Mouse (Mus musculus) lung, embryonic 14.5 days (tissue): ENCODE data around the gene H2-Ab1. TPM values are rescaled to one million over a fixed set of nuclear protein-coding genes. Genes with fewer than 3 reads are reported as not detected.
A peak's percentile ranks its signal among the peaks of the same experiment; 100 is the strongest.

Source experiments
- ATAC-seq: fragments of 200-750 bp; cut with Nextera tagmentation; 2 replicates; pipeline ENCODE4 v1.8.0; 2017; ENCODE audit warnings: mild to moderate bottlenecking, moderate TSS enrichment, moderate library complexity; ENCODE audit not compliant: insufficient read depth
- DNase-seq: peaks from one replicate; pipeline ENCODE4 v3.0.0-alpha.2; 2015
- H3K27ac ChIP-seq: fragments of 300-500 bp; sonication (generic); 2 replicates; pipeline ENCODE4 v1.5.1; 2014; ENCODE audit warnings: low read depth, mild to moderate bottlenecking, moderate library complexity
- H3K27me3 ChIP-seq: fragments of 300-500 bp; sonication (generic); 2 replicates; pipeline ENCODE4 v1.6.1; 2014; ENCODE audit warnings: low read length, control low read depth; ENCODE audit not compliant: insufficient read depth
- H3K36me3 ChIP-seq: fragments of 300-500 bp; sonication (generic); 2 replicates; pipeline ENCODE4 v1.6.1; 2014; ENCODE audit warnings: control low read depth; ENCODE audit not compliant: insufficient read depth
- H3K4me1 ChIP-seq: fragments of 300-500 bp; sonication (generic); 2 replicates; pipeline ENCODE4 v1.6.1; 2014; ENCODE audit warnings: antibody characterized with exemption, control low read depth; ENCODE audit not compliant: insufficient read depth
- H3K4me2 ChIP-seq: fragments of 300-500 bp; sonication (generic); 2 replicates; pipeline ENCODE4 v1.6.1; 2014; ENCODE audit warnings: mild to moderate bottlenecking
- H3K4me3 ChIP-seq: fragments of 300-500 bp; sonication (generic); 2 replicates; pipeline ENCODE4 v1.5.1; 2014; ENCODE audit warnings: low read depth, low read length
- H3K9ac ChIP-seq: fragments of 300-500 bp; sonication (generic); 2 replicates; pipeline ENCODE4 v1.6.1; 2014
- H3K9me3 ChIP-seq: fragments of 300-500 bp; sonication (generic); 2 replicates; pipeline ENCODE4 v1.6.1; 2016; ENCODE audit warnings: low read depth, low read length, control low read depth
- CTCF ChIP-seq: IDR thresholded peaks from 2 replicates; pipeline ENCODE4 v1.5.1; 2016; ENCODE audit warnings: antibody characterized with exemption, low read depth
- WGBS: fragments of 180-500 bp; shearing (Covaris S2); extraction: QIAGEN DNeasy Blood & Tissue Kit; methylation state at CpG from one replicate; pipeline ENCODE4 v1.1.7; 2014; 5-methylcytosine and 5-hydroxymethylcytosine counted together
- polyA plus RNA-seq: library from polyadenylated mRNA; unstranded; fragments of >200 nt; fragmentation: Nextera tagmentation; extraction: Ambion mirVana; gene quantifications from 2 replicates; pipeline ENCODE4 v1.2.1, GENCODE M21; 2014

The H2-Ab1 gene
- polyA plus RNA-seq = 2.6 and 2.8 TPM in 2 replicates

DNA sequence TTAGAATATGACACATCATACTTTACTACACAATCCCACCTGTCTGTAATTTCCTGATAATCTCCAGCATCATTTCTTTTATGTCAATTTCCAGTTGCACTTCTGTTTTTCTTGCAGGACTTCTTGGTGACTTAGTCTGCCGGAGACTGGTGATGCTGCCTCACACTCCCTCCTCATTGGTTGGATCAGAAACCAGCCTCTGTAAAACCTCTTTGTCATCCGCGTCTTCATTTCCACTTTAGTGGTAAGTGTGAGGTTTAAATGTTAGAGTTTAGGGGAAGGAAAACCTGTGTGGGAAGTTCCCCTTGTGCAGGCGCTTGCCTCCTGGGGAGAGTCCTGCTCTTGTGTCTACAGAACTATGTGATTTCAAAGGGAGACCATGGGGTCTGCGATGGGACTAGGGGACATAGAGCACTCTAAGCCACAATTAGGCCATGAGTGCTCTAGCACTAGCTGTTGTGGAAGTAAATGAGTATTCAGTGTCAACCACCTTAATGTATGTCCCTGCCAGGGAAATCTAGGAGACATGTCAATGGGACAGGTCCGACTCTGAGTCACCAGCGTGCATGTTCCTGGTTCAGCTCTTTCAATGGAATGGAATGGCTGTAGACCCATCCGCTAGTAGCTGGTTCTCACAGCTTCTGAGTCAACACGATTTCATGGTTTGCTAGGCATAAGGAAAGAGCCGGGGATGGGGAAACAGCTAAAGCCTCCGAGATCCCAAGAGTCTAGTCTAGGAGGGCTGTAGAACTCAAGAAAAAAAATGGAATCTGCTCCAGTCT, at the start of gene H2-Ab1:
H2-Ab1 (plus strand) TSS at position 96 of the 782 bp plus-strand sequence.
- DNase-seq (peak; percentile 76), ATAC-seq (no peak)
- Histone ChIP-seq H3K4me3 (no peak within 1 kb of the TSS), H3K9me3 (no peaks in the 10 kb centered on the region), H3K9ac (no peak within 1 kb of the TSS), H3K4me2 (no peak within 1 kb of the TSS), H3K27me3 (peaks cover 6% of the 10 kb centered on the region; the same call in 1 of the 2 replicates), H3K27ac (no peak within 1 kb of the TSS), H3K36me3 (no peaks in the 10 kb centered on the region), H3K4me1 (no peaks in the 10 kb centered on the region)
- 72% methylated on average over 11 of the region's 11 CpGs for WGBS
- no peak for TF ChIP-seq CTCF

GRCm38 (mm10) chr17:34207866-34208265, 49.6 kb upstream of the H2-Ab1 start:
- no peak overlapping the region for H3K4me2 ChIP-seq
- H3K9me3 ChIP-seq = no peaks in the 10 kb centered on the region
- WGBS = 96% methylated on average over 9 of the region's 9 CpGs
- no peaks in the 10 kb centered on the region for H3K36me3 ChIP-seq
- no peaks in the 10 kb centered on the region for H3K4me1 ChIP-seq
- no peak for TF ChIP-seq CTCF
- H3K4me3 ChIP-seq = no peak overlapping the region
- DNase-seq = no peak
- H3K9ac ChIP-seq = no peak overlapping the region
- no peak for ATAC-seq
- H3K27me3 ChIP-seq = peaks cover 37% of the 10 kb centered on the region
- H3K27ac ChIP-seq = no peak overlapping the region

DNA sequence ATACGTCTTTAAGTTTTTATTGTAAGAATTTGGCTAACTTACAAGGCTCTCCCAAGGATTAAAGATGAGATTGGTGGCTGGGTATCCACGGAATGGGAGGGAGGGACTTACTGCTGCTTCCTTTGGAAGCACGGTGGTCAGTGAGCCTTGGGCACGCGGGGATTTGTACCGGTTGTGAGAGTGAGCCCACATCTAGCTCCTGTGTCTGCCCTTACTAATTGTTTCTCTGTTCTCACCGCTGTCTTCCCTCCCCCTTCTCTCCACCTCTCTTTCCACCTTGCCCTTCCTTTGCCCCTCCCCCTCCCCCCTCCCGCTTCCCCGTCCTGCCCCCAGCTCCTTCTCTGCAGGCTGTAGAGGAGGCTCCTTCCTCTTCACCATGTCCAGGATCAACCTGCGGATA, 49.1 kb upstream of the H2-Ab1 start:
- Histone ChIP-seq H3K4me1 (no peaks in the 10 kb centered on the region), H3K9ac (no peak overlapping the region), H3K9me3 (no peaks in the 10 kb centered on the region), H3K36me3 (no peaks in the 10 kb centered on the region), H3K27me3 (peaks cover 43% of the 10 kb centered on the region), H3K4me2 (no peak overlapping the region), H3K4me3 (no peak overlapping the region), H3K27ac (no peak overlapping the region)
- TF ChIP-seq CTCF = no peak
- ATAC-seq (no peak), DNase-seq (no peak)
- 23% methylated on average over 10 of the region's 10 CpGs for WGBS

- H3K27me3 ChIP-seq = peaks cover 53% of the 10 kb centered on the region
- H3K4me1 ChIP-seq = no peaks in the 10 kb centered on the region
- 44% methylated on average over 3 of the region's 3 CpGs for WGBS
- no peaks in the 10 kb centered on the region for H3K9me3 ChIP-seq
- H3K9ac ChIP-seq = no peak overlapping the region
- H3K27ac ChIP-seq = no peak overlapping the region
- DNase-seq (no peak), ATAC-seq (no peak)
- no peak overlapping the region for H3K4me3 ChIP-seq
- TF ChIP-seq CTCF = peak; percentile 42
- H3K36me3 ChIP-seq = no peaks in the 10 kb centered on the region
- no peak overlapping the region for H3K4me2 ChIP-seq
Observed at GRCm38 (mm10) chr17:34209680-34210079, 47.8 kb upstream of the H2-Ab1 start.

GRCm38 (mm10) chr17:34210599-34210998, 46.9 kb upstream of the H2-Ab1 start:
- Histone ChIP-seq H3K4me3 (no peak overlapping the region), H3K36me3 (no peaks in the 10 kb centered on the region), H3K27me3 (peaks cover 49% of the 10 kb centered on the region), H3K9ac (no peak overlapping the region), H3K4me2 (no peak overlapping the region), H3K9me3 (no peaks in the 10 kb centered on the region), H3K27ac (no peak overlapping the region), H3K4me1 (no peaks in the 10 kb centered on the region)
- 60% methylated on average over 3 of the region's 3 CpGs for WGBS
- no peak for ATAC-seq
- TF ChIP-seq CTCF = no peak
- DNase-seq = no peak

DNA sequence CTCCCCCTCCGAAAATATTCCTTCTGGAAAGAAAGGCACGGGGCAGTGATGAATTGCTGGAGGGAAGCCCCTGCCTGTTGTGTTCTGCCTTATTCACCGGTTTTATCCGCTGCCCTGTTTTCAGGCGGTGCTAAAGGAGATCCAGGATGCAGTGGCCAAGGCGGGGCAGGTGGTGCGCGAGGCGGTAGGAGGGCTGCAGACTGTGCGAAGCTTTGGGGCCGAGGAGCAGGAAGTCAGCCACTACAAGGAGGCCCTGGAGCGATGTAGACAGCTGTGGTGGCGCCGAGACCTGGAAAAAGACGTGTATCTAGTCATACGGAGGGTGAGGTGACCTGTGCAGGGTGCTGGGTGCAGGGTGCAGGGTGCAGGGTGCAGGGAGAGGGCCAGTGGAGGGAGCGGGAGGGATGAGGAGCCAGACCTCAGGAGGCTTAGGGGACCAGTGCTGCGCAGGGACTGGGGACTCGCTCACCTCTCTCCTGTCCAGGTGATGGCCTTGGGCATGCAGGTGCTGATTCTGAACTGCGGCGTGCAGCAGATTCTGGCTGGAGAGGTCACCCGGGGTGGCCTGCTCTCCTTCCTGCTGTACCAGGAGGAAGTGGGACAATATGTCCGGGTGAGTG, 45.6 kb upstream of the H2-Ab1 start:
- Histone ChIP-seq H3K4me1 (no peaks in the 10 kb centered on the region), H3K27me3 (peaks cover 47% of the 10 kb centered on the region), H3K9ac (no peak overlapping the region), H3K4me3 (no peak overlapping the region), H3K9me3 (no peaks in the 10 kb centered on the region), H3K4me2 (no peak overlapping the region), H3K27ac (no peak overlapping the region), H3K36me3 (no peaks in the 10 kb centered on the region)
- DNase-seq (no peak), ATAC-seq (no peak)
- TF ChIP-seq CTCF = no peak
- WGBS = 20% methylated on average over 23 of the region's 23 CpGs

DNA sequence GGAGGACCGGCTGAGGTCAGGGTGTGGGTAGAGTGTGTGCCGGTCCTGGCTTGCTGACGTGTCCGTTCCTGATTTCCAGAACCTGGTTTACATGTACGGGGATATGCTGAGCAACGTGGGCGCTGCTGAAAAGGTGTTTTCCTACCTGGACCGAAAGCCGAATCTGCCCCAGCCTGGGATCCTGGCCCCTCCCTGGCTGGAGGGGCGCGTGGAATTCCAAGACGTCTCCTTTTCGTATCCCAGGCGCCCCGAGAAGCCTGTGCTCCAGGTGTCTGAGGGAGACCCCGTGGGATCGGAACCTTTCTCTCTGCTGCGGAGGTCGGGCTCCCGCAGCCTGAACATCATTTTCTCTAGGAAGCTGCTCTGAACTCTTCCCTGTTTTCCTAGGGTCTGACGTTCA, 43.6 kb upstream of the H2-Ab1 start:
- no peak for DNase-seq
- Histone ChIP-seq H3K27me3 (peaks cover 42% of the 10 kb centered on the region), H3K36me3 (no peaks in the 10 kb centered on the region), H3K4me2 (no peak overlapping the region), H3K4me3 (no peak overlapping the region), H3K9me3 (no peaks in the 10 kb centered on the region), H3K4me1 (no peaks in the 10 kb centered on the region), H3K9ac (no peak overlapping the region), H3K27ac (no peak overlapping the region)
- 45% methylated on average over 21 of the region's 21 CpGs for WGBS
- TF ChIP-seq CTCF = no peak
- no peak for ATAC-seq
